Mouse (Mus musculus): Measurements from ENCODE around the gene Trp53tg5. TPM values are rescaled to one million over a fixed set of nuclear protein-coding genes. Genes with fewer than 3 reads are reported as not detected.

Gene Trp53tg5
- total RNA-seq, 4 experiments from 2014 or later = not detected

DNA sequence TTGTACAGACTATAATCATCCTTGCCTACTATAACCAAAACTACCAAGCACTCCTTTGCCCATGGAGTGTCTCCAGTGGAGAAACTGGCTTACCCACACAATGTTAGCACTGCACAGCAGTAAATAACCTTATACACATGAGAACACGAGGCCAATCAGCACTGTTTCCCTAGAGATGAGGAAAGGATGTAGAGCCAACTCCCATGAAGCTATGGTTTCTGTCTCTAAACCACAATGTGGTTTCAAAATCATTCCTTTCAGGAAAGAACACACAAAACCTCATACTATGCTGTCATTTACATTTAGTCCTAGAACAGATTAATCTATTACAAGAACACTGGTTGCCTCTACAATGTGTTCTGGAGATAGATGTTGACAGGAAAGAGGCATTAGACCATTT lies 22.8 kb upstream of the Trp53tg5 start:
- DNase-seq (ENCODE audit: low spot score) = no peak

DNA sequence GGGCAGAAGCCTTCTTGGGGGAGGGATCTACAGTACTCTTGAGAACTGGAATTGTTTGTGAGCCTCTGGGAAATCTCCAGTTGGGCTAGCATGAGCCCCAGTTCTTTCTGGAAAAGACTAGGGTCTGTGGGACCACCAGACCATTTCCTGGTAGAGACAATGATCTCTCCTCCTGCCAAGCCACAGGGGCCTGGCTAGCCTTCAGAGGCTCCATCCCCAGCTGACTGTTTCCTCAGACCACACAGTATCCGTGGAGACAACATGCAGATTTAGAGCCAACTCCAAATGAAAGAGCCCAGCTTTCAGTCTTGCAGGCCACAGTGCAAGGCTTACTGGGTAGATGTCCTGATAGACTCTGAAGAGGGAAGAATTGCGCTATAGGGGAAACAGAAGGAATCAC lies 20.6 kb upstream of the Trp53tg5 start:
- DNase-seq (ENCODE audit: low spot score) = no peak

GRCm38 (mm10) chr2:164487812-164488211 lies 14.3 kb upstream of the Trp53tg5 start:
- DNase-seq (ENCODE audit: low spot score) = no peak

GRCm38 (mm10) chr2:164487115-164487527 lies 13.6 kb upstream of the Trp53tg5 start:
- DNase-seq (ENCODE audit: low spot score) = no peak

GRCm38 (mm10) chr2:164486258-164487114 lies 13.0 kb upstream of the Trp53tg5 start:
- peak; percentile 61 for DNase-seq (ENCODE audit: low spot score)

GRCm38 (mm10) chr2:164485681-164486257 lies 12.2 kb upstream of the Trp53tg5 start, which contains the start of gene Dbndd2:
Gene Dbndd2 (plus strand): TSS chr2:164486106.
- peak; percentile 54 for DNase-seq (ENCODE audit: low spot score)

DNA sequence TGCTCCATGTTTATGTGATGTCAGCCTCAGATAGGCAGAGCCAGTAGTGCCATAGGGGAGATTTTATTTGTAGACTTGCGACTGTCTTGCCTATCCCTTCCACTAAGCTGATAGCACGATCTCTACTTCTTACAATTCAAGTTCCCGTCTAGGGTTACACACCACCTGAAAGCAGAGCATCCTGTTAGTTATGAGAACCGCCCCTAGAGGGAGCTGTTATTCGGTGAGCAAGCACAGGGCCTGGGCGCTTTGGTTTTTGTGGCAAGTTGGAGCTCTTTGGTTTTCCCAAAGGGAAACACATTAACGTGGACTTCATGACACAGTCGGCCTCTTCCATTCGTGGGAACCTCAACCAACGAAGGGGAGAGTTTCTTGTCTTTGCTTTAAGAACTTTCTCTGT lies 3.3 kb downstream of the Trp53tg5 start:
- DNase-seq (ENCODE audit: low spot score) = peak; percentile 63

DNA sequence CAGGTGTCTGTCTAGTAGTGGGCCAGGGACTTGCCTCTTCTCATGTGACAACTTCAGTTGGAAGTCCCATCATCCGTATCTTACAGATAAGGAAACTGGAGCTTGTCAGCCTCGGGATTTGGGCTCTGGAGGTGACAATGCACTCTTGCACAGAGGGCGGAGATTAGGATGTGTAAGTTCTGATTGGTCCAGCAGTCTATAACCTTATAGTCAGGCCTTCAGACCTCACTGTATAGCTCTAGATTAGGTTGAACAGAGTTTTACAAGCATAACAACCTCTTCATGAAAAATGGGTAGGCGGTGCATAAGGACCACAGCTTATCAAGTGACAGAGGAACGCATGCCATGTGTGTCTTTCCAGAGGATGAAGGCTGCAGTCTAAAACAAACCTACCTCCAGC lies 6.7 kb downstream of the Trp53tg5 start:
- DNase-seq (ENCODE audit: low spot score) = no peak

GRCm38 (mm10) chr2:164465161-164465560 lies 8.4 kb downstream of the Trp53tg5 start:
- no peak for DNase-seq (ENCODE audit: low spot score)

- peak; percentile 98 for DNase-seq (ENCODE audit: low spot score)
Measured at GRCm38 (mm10) chr2:164460745-164461551, 12.6 kb downstream of the Trp53tg5 start, which contains the start of gene Gm20458. Gene Gm20458 (plus strand): TSS chr2:164460967.

DNA sequence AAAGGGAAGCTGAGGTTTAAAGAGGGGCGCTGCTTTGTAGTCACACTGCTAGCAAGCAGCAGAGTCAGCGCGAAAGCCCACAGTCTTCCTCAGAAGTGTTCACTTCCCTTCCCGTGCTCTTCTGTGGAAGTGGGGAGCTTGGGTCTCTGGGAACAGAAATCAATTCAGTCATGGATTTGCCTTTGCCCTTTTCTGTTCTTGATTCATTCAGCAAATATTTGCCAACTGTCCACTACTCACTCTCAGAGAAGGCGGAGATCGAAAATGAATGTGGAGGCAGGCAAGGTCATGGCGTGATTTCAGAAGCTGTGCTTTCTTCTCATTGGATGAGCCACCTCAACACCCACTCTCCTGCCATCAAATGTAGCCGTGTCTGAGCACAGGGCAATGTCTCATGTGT lies 15.0 kb downstream of the Trp53tg5 start:
- no peak for DNase-seq (ENCODE audit: low spot score)

DNA sequence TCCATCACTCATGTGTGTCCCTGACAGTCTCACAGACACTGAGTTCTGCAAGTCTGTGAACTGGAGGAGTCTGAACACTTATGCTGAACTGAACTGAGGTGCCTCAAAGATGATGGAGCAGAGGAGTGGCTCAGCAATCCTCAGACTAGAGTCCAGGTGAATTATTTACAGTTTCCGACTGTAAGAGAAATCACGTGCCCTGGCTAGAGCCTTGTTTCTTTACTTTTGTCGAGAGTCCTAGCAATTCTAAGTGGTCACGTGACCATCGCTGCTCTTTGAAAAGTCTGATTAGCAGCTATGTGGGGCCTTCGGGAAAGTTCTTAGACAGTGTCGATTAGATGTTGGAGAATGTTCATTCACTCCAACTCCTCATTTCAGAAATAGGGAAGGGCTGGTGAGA lies 15.6 kb downstream of the Trp53tg5 start:
- DNase-seq (ENCODE audit: low spot score) = no peak

- DNase-seq (ENCODE audit: low spot score) = peak; percentile 36
Measured at GRCm38 (mm10) chr2:164456864-164457300, 16.6 kb downstream of the Trp53tg5 start, which contains the start of gene Sys1. Gene Sys1 (plus strand): TSS chr2:164456964.

GRCm38 (mm10) chr2:164456413-164456812 lies 17.1 kb downstream of the Trp53tg5 start:
- no peak for DNase-seq (ENCODE audit: low spot score)

DNA sequence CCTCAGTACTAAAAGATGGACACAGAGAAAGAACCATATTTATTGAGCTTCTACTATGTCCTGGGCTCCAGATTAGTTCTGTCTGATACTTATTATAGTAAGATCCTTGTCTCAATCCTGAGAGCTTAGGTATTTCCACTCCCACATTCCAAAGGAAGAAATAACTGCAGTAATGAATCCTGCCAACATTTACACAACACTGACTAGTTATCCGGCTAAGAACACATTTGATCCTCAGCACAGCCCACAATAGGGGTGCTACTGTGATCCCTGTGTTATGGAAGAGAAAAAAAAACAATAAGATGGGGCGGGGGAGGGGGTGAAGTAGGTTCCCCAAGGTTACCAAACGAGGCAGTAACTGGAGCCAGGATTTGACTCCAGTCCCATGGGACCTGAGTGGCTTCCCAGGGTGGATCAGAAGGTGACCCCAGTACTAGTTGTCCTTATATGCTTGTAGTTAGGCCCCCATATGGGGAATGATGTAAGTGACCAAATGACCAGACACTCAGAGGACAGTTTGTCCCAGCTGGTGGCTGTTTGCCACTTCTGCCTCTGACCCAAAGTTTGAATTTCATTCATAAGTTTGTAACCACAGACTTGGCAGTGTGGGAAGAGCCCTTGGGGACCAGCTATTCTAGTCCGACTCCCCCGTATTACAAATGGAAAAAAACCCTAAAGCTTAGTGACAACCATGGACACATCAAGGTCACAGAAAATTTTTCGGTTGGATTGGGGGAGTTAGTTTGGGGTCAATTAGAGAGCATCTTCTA lies 17.9 kb downstream of the Trp53tg5 start:
- DNase-seq (ENCODE audit: low spot score) = peak; percentile 76

- peak; percentile 90 for DNase-seq (ENCODE audit: low spot score)
Measured at GRCm38 (mm10) chr2:164454846-164455245, 18.7 kb downstream of the Trp53tg5 start.

- DNase-seq (ENCODE audit: low spot score) = no peak
Measured at GRCm38 (mm10) chr2:164453887-164454500, 19.5 kb downstream of the Trp53tg5 start.

GRCm38 (mm10) chr2:164453047-164453757 lies 20.3 kb downstream of the Trp53tg5 start:
- peak; percentile 52 for DNase-seq (ENCODE audit: low spot score)

- peak; percentile 55 for DNase-seq (ENCODE audit: low spot score)
Measured at GRCm38 (mm10) chr2:164452000-164452676, 21.4 kb downstream of the Trp53tg5 start.

Data from heart, adult 8-10 months (tissue).